8 mouse cellular contexts compared by ENCODE assay signal in genomic region chr6:27657520-27657919, GRCm38 (mm10).
DNase-seq lines count a peak whose midpoint lies in the region; ATAC-seq and TF ChIP-seq lines count a peak whose summit lies in the region.

No protein-coding gene starts in this region.

- TF ChIP-seq EP300 in lung, postnatal 0 days (IDR thresholded peaks at IDR 0.05) = no peak

- no peak overlapping the region for H3K4me2 ChIP-seq in lung, postnatal 0 days (replicated peaks; ENCODE audit: low read depth, low read length)

- H3K36me3 ChIP-seq in heart, embryonic 10.5 days = no peaks in the 10 kb centered on the region
- H3K36me3 ChIP-seq in E14TG2a.4 (ENCODE audit: insufficient read depth, low read length) = no peaks in the 10 kb centered on the region
- H3K36me3 ChIP-seq in lung, postnatal 0 days (ENCODE audit: insufficient read depth, low read length) = no peaks in the 10 kb centered on the region

- ATAC-seq in lung, postnatal 0 days = no peak

- H3K9ac ChIP-seq in lung, postnatal 0 days (replicated peaks; ENCODE audit: low read depth) = no peak overlapping the region

- 43% methylated on average over 1 of the region's 1 CpGs for WGBS in heart, embryonic 10.5 days
- WGBS in lung, postnatal 0 days = 39% methylated on average over 1 of the region's 1 CpGs

- H3K4me1 ChIP-seq in heart, embryonic 10.5 days = no peaks in the 10 kb centered on the region
- H3K4me1 ChIP-seq in E14TG2a.4 (replicated peaks; ENCODE audit: low read depth, low read length) = no peaks in the 10 kb centered on the region
- H3K4me1 ChIP-seq in lung, postnatal 0 days (ENCODE audit: insufficient read depth, low read depth, low read length) = no peaks in the 10 kb centered on the region

- no peak overlapping the region for H3K27ac ChIP-seq in heart, embryonic 10.5 days
- no peak overlapping the region for H3K27ac ChIP-seq in lung, postnatal 0 days (ENCODE audit: low read length)

- H3K4me3 ChIP-seq in heart, embryonic 10.5 days = no peak overlapping the region
- no peak overlapping the region for H3K4me3 ChIP-seq in E14TG2a.4 (replicated peaks; ENCODE audit: low read length)
- H3K4me3 ChIP-seq in lung, postnatal 0 days (ENCODE audit: low read depth, low read length) = no peak overlapping the region

- no peaks in the 10 kb centered on the region for H3K9me3 ChIP-seq in heart, embryonic 10.5 days
- peaks cover 3% of the 10 kb centered on the region; the same call in 1 of the 2 replicates for H3K9me3 ChIP-seq in E14TG2a.4 (ENCODE audit: low read length)
- no peaks in the 10 kb centered on the region for H3K9me3 ChIP-seq in lung, postnatal 0 days (ENCODE audit: low read length)

- H3K27me3 ChIP-seq in heart, embryonic 10.5 days (ENCODE audit: insufficient read depth, poor library complexity, severe bottlenecking) = no peaks in the 10 kb centered on the region
- H3K27me3 ChIP-seq in E14TG2a.4 (ENCODE audit: insufficient read depth, low read length) = no peaks in the 10 kb centered on the region
- no peaks in the 10 kb centered on the region for H3K27me3 ChIP-seq in lung, postnatal 0 days (replicated peaks; ENCODE audit: insufficient read depth, low read length)

- DNase-seq in heart, adult 8-10 months (ENCODE audit: low spot score) = peak; percentile 6
- DNase-seq in heart, embryonic 10.5 days (ENCODE audit: low spot score) = no peak
- peak; percentile 16 for DNase-seq in c-Kit-positive CD71-positive TER-119-negative erythroid progenitor cells, embryonic 14.5 days (ENCODE audit: low read depth)
- peak; percentile 82 for DNase-seq in forelimb bud, embryonic 11.5 days (ENCODE audit: low read depth, low spot score)
- peak; percentile 29 to 64 for DNase-seq in kidney, postnatal 36 days
- DNase-seq in lung, postnatal 0 days (ENCODE audit: low spot score) = peak; percentile 14
- DNase-seq in thymus, postnatal 25 days = peak; percentile 15

- TF ChIP-seq CTCF in E14TG2a.4 (conservative IDR thresholded peaks at IDR 0.05; ENCODE audit: low read length) = peak; percentile 76
- peak; percentile 64 for TF ChIP-seq CTCF in lung, postnatal 0 days (IDR thresholded peaks at IDR 0.05)
